11 mouse cellular contexts compared by ENCODE assay signal in genomic region chr11:32619866-32620456, GRCm38 (mm10). TPM values are rescaled to one million over a fixed set of nuclear protein-coding genes. Genes with fewer than 3 reads are reported as not detected.
DNase-seq lines count a peak whose midpoint lies in the region; ATAC-seq and TF ChIP-seq lines count a peak whose summit lies in the region.
"Had no signal": no experiment of that assay in that cellular context is flagged by ENCODE, and none has a peak within 500 bp of the region (broad histone marks: within the 10 kb centered on the region; RNA-seq: fewer than 3 reads in every experiment).

No protein-coding gene starts in this region.

- no peak for DNase-seq in heart, postnatal 4 days
- DNase-seq in lung, embryonic 14.5 days = no peak
- DNase-seq in lung, postnatal 36 days = no peak
- DNase-seq in spleen, postnatal 36 days (ENCODE audit: low spot score in 2 of 2) = no peak
- DNase-seq in cerebellum, adult 11 months = no peak
- DNase-seq: cerebellum, postnatal 36 days had no signal

- no peak overlapping the region for H3K4me2 ChIP-seq in heart, embryonic 12.5 days
- no peak overlapping the region for H3K4me2 ChIP-seq in lung, embryonic 14.5 days
- H3K4me2 ChIP-seq: hindbrain, embryonic 12.5 days; liver, embryonic 12.5 days had no signal

- H3K9ac ChIP-seq in heart, embryonic 12.5 days = no peak overlapping the region
- H3K9ac ChIP-seq in lung, embryonic 14.5 days = no peak overlapping the region
- H3K9ac ChIP-seq: hindbrain, embryonic 12.5 days; liver, embryonic 12.5 days had no signal

- WGBS in heart, embryonic 12.5 days = 78% methylated on average over 6 of the region's 6 CpGs
- WGBS in lung, embryonic 14.5 days = 64% methylated on average over 6 of the region's 6 CpGs
- 84% methylated on average over 5 of the region's 6 CpGs for WGBS in macrophage (ENCODE audit: missing documents)

- H3K27me3 ChIP-seq in heart, embryonic 12.5 days (replicated peaks) = no peaks in the 10 kb centered on the region
- no peaks in the 10 kb centered on the region for H3K27me3 ChIP-seq in lung, embryonic 14.5 days (ENCODE audit: insufficient read depth, low read length)
- H3K27me3 ChIP-seq: hindbrain, embryonic 12.5 days; liver, embryonic 12.5 days had no signal

- H3K36me3 ChIP-seq in heart, embryonic 12.5 days = no peaks in the 10 kb centered on the region
- 0 out of 2 replicates have a peak, but pooled peaks cover 4% of the 10 kb centered on the region for H3K36me3 ChIP-seq in lung, embryonic 14.5 days (ENCODE audit: insufficient read depth)
- H3K36me3 ChIP-seq in macrophage (ENCODE audit: inconsistent target) = peaks cover 10% of the 10 kb centered on the region; the same call in 1 of the 2 replicates
- H3K36me3 ChIP-seq: hindbrain, embryonic 12.5 days had no signal

- H3K4me3 ChIP-seq in heart, embryonic 12.5 days = no peak overlapping the region
- no peak overlapping the region for H3K4me3 ChIP-seq in lung, embryonic 14.5 days (ENCODE audit: low read depth, low read length)
- no peak overlapping the region for H3K4me3 ChIP-seq in macrophage (ENCODE audit: inconsistent target)
- H3K4me3 ChIP-seq: hindbrain, embryonic 12.5 days; liver, embryonic 12.5 days had no signal

- H3K79me2 ChIP-seq in macrophage (ENCODE audit: inconsistent target) = no peaks in the 10 kb centered on the region

- H3K9me3 ChIP-seq in heart, embryonic 12.5 days (replicated peaks) = no peaks in the 10 kb centered on the region
- H3K9me3 ChIP-seq in lung, embryonic 14.5 days (ENCODE audit: low read depth, low read length) = no peaks in the 10 kb centered on the region
- H3K9me3 ChIP-seq: hindbrain, embryonic 12.5 days; liver, embryonic 12.5 days had no signal

- no peak for TF ChIP-seq CTCF in lung, embryonic 14.5 days (IDR thresholded peaks at IDR 0.05; ENCODE audit: low read depth)

- peaks cover 40% of the 10 kb centered on the region for H3K4me1 ChIP-seq in heart, embryonic 12.5 days (replicated peaks)
- peaks cover 9% of the 10 kb centered on the region for H3K4me1 ChIP-seq in lung, embryonic 14.5 days (ENCODE audit: insufficient read depth)

- ATAC-seq in heart, embryonic 12.5 days (ENCODE audit: insufficient number of reproducible peaks, low FRiP score) = no peak
- no peak for ATAC-seq in lung, embryonic 14.5 days (ENCODE audit: insufficient read depth)
- peak; percentile 52 for ATAC-seq in common myeloid progenitor, adult 5-6 weeks (replicated peaks; ENCODE audit: low read depth, poor library complexity, severe bottlenecking)

- H3K27ac ChIP-seq in heart, embryonic 12.5 days (ENCODE audit: poor library complexity, severe bottlenecking) = peak overlapping the region; percentile 99
- peak overlapping the region; percentile 85 for H3K27ac ChIP-seq in lung, embryonic 14.5 days (ENCODE audit: low read depth)
- peak overlapping the region; percentile 22; the same call in 1 of the 2 replicates for H3K27ac ChIP-seq in macrophage

RNA-seq across cellular contexts. Expression of gene Fbxw11, which starts 22.6 kb away (rescaled TPM):
- polyA plus RNA-seq in heart, embryonic 12.5 days (2016; fragmentation: Nextera tagmentation; extraction: Ambion mirVana) = 76.0 and 79.2 TPM in 2 replicates
- total RNA-seq in heart, postnatal 4 days (2021) = 10 to 100 TPM; 77.1 to 77.3 TPM
- 82.6 and 89.5 TPM in 2 replicates for polyA plus RNA-seq in lung, embryonic 14.5 days (2014; fragmentation: Nextera tagmentation; extraction: Ambion mirVana)
- 34.6 and 59.2 TPM in 2 replicates for total RNA-seq in common myeloid progenitor, adult 5-6 weeks (2017)
- 100 to 1,000 TPM in 6 of 26 experiments, 10 to 100 TPM in 20; 23.9 to 191 (median 48.0) TPM for total RNA-seq in macrophage (2018; cell fraction: chromatin; rRNA removed)
- total RNA-seq in macrophage (2018; cell fraction: cytosol; rRNA removed) = 100 to 1,000 TPM in 1 of 26 experiments, 10 to 100 TPM in 25; 54.6 to 141 (median 67.0) TPM
- total RNA-seq in macrophage (2018; cell fraction: nucleus; rRNA removed) = 100 to 1,000 TPM in 10 of 26 experiments, 10 to 100 TPM in 16; 40.5 to 222 (median 79.6) TPM
- 33.3 to 53.6 TPM (median 51.5 TPM) in 3 replicates for polyA plus RNA-seq in macrophage (2018)

Comparison
In these comparisons a context has a peak if more than half of its experiments do, and no peak if none do; other contexts are left out.
1. H3K27ac ChIP-seq: peak in every context shown above with its lines; median percentile 99 in heart, embryonic 12.5 days; 85 in lung, embryonic 14.5 days; 22 in macrophage.